Mouse (Mus musculus): ENCODE data around the gene Cacna1b. TPM values are rescaled to one million over a fixed set of nuclear protein-coding genes. Genes with fewer than 3 reads are reported as not detected.
A peak's percentile ranks its signal among the peaks of the same experiment; 100 is the strongest.

Cacna1b gene
- polyA plus RNA-seq, 1 experiment: 12.5 TPM

GRCm38 (mm10) chr2:24717461-24717860 is 45.5 kb downstream of the Cacna1b start:
- Histone ChIP-seq H3K4me1 (replicated peaks; ENCODE audit: control insufficient read depth, insufficient read depth, low read length) (no peaks in the 10 kb centered on the region), H3K27ac (ENCODE audit: control insufficient read depth, insufficient read depth, low read length) (no peak overlapping the region), H3K27me3 (ENCODE audit: control insufficient read depth, insufficient read depth, low read length) (no peaks in the 10 kb centered on the region), H3K4me3 (ENCODE audit: control insufficient read depth, insufficient read depth, low read length) (no peak overlapping the region), H3K36me3 (ENCODE audit: control insufficient read depth, insufficient read depth, low read length) (no peaks in the 10 kb centered on the region)
- WGBS: 90% methylated on average over 4 of the region's 4 CpGs
- DNase-seq: no peak
- TF ChIP-seq POLR2A (IDR thresholded peaks at IDR 0.05; ENCODE audit: control insufficient read depth, extremely low read depth, insufficient read depth, low read length, poor library complexity) (no peak), CTCF (IDR thresholded peaks at IDR 0.05; ENCODE audit: borderline replicate concordance, control insufficient read depth, extremely low read depth, insufficient read depth, low read length, poor library complexity) (no peak)

GRCm38 (mm10) chr2:24705929-24706328 is 57.0 kb downstream of the Cacna1b start:
- no peak overlapping the region for H3K4me3 ChIP-seq (ENCODE audit: control insufficient read depth, insufficient read depth, low read length)
- no peaks in the 10 kb centered on the region for H3K4me1 ChIP-seq (replicated peaks; ENCODE audit: control insufficient read depth, insufficient read depth, low read length)
- TF ChIP-seq POLR2A (IDR thresholded peaks at IDR 0.05; ENCODE audit: control insufficient read depth, extremely low read depth, insufficient read depth, low read length, poor library complexity) (no peak), CTCF (IDR thresholded peaks at IDR 0.05; ENCODE audit: borderline replicate concordance, control insufficient read depth, extremely low read depth, insufficient read depth, low read length, poor library complexity) (no peak)
- H3K27me3 ChIP-seq (ENCODE audit: control insufficient read depth, insufficient read depth, low read length): no peaks in the 10 kb centered on the region
- no peaks in the 10 kb centered on the region for H3K36me3 ChIP-seq (ENCODE audit: control insufficient read depth, insufficient read depth, low read length)
- no peak for DNase-seq
- no peak overlapping the region for H3K27ac ChIP-seq (ENCODE audit: control insufficient read depth, insufficient read depth, low read length)
- WGBS: 92% methylated on average over 10 of the region's 10 CpGs

- Histone ChIP-seq H3K36me3 (ENCODE audit: control insufficient read depth, insufficient read depth, low read length) (no peaks in the 10 kb centered on the region), H3K27me3 (ENCODE audit: control insufficient read depth, insufficient read depth, low read length) (no peaks in the 10 kb centered on the region), H3K4me3 (ENCODE audit: control insufficient read depth, insufficient read depth, low read length) (no peak overlapping the region), H3K4me1 (replicated peaks; ENCODE audit: control insufficient read depth, insufficient read depth, low read length) (no peaks in the 10 kb centered on the region), H3K27ac (ENCODE audit: control insufficient read depth, insufficient read depth, low read length) (no peak overlapping the region)
- 92% methylated on average over 3 of the region's 3 CpGs for WGBS
- DNase-seq: peak; percentile 25
- TF ChIP-seq CTCF (IDR thresholded peaks at IDR 0.05; ENCODE audit: borderline replicate concordance, control insufficient read depth, extremely low read depth, insufficient read depth, low read length, poor library complexity) (no peak), POLR2A (IDR thresholded peaks at IDR 0.05; ENCODE audit: control insufficient read depth, extremely low read depth, insufficient read depth, low read length, poor library complexity) (no peak)
These were observed 60.6 kb downstream of the Cacna1b start for GRCm38 (mm10) chr2:24702208-24702957.

- no peaks in the 10 kb centered on the region for H3K27me3 ChIP-seq (ENCODE audit: control insufficient read depth, insufficient read depth, low read length)
- DNase-seq: no peak
- no peak overlapping the region for H3K4me3 ChIP-seq (ENCODE audit: control insufficient read depth, insufficient read depth, low read length)
- TF ChIP-seq CTCF (IDR thresholded peaks at IDR 0.05; ENCODE audit: borderline replicate concordance, control insufficient read depth, extremely low read depth, insufficient read depth, low read length, poor library complexity): no peak
- TF ChIP-seq POLR2A (IDR thresholded peaks at IDR 0.05; ENCODE audit: control insufficient read depth, extremely low read depth, insufficient read depth, low read length, poor library complexity): no peak
- no peak overlapping the region for H3K27ac ChIP-seq (ENCODE audit: control insufficient read depth, insufficient read depth, low read length)
- no peaks in the 10 kb centered on the region for H3K36me3 ChIP-seq (ENCODE audit: control insufficient read depth, insufficient read depth, low read length)
- no peaks in the 10 kb centered on the region for H3K4me1 ChIP-seq (replicated peaks; ENCODE audit: control insufficient read depth, insufficient read depth, low read length)
- WGBS: 91% methylated on average over 8 of the region's 8 CpGs
These were observed 65.5 kb downstream of the Cacna1b start for GRCm38 (mm10) chr2:24697281-24697980.

- WGBS: 100% methylated on average over 2 of the region's 2 CpGs
- no peaks in the 10 kb centered on the region for H3K36me3 ChIP-seq (ENCODE audit: control insufficient read depth, insufficient read depth, low read length)
- no peak overlapping the region for H3K27ac ChIP-seq (ENCODE audit: control insufficient read depth, insufficient read depth, low read length)
- H3K27me3 ChIP-seq (ENCODE audit: control insufficient read depth, insufficient read depth, low read length): no peaks in the 10 kb centered on the region
- TF ChIP-seq CTCF (IDR thresholded peaks at IDR 0.05; ENCODE audit: borderline replicate concordance, control insufficient read depth, extremely low read depth, insufficient read depth, low read length, poor library complexity) (no peak), POLR2A (IDR thresholded peaks at IDR 0.05; ENCODE audit: control insufficient read depth, extremely low read depth, insufficient read depth, low read length, poor library complexity) (no peak)
- DNase-seq: no peak
- H3K4me3 ChIP-seq (ENCODE audit: control insufficient read depth, insufficient read depth, low read length): no peak overlapping the region
- no peaks in the 10 kb centered on the region for H3K4me1 ChIP-seq (replicated peaks; ENCODE audit: control insufficient read depth, insufficient read depth, low read length)
These were observed 70.6 kb downstream of the Cacna1b start for GRCm38 (mm10) chr2:24692371-24692770.

- no peaks in the 10 kb centered on the region for H3K4me1 ChIP-seq (replicated peaks; ENCODE audit: control insufficient read depth, insufficient read depth, low read length)
- H3K4me3 ChIP-seq (ENCODE audit: control insufficient read depth, insufficient read depth, low read length): no peak overlapping the region
- H3K27ac ChIP-seq (ENCODE audit: control insufficient read depth, insufficient read depth, low read length): no peak overlapping the region
- no peaks in the 10 kb centered on the region for H3K27me3 ChIP-seq (ENCODE audit: control insufficient read depth, insufficient read depth, low read length)
- 95% methylated on average over 2 of the region's 2 CpGs for WGBS
- no peak for DNase-seq
- H3K36me3 ChIP-seq (ENCODE audit: control insufficient read depth, insufficient read depth, low read length): no peaks in the 10 kb centered on the region
- no peak for TF ChIP-seq POLR2A (IDR thresholded peaks at IDR 0.05; ENCODE audit: control insufficient read depth, extremely low read depth, insufficient read depth, low read length, poor library complexity)
These were observed 72.6 kb downstream of the Cacna1b start for GRCm38 (mm10) chr2:24690356-24690755.
